Mouse (Mus musculus): ENCODE data around the gene H2afy.

H2afy gene

GRCm38 (mm10) chr13:56112496-56112895 is 23.7 kb downstream of the H2afy start:
- no peak for DNase-seq (ENCODE audit: low read depth, low spot score)

- DNase-seq (ENCODE audit: low read depth, low spot score) = no peak
Measured at GRCm38 (mm10) chr13:56111601-56112000, 24.6 kb downstream of the H2afy start.

GRCm38 (mm10) chr13:56110694-56111531 is 25.2 kb downstream of the H2afy start:
- DNase-seq (ENCODE audit: low read depth, low spot score) = no peak

GRCm38 (mm10) chr13:56109703-56110102 is 26.5 kb downstream of the H2afy start:
- no peak for DNase-seq (ENCODE audit: low read depth, low spot score)

GRCm38 (mm10) chr13:56108849-56109519 is 27.2 kb downstream of the H2afy start:
- DNase-seq (ENCODE audit: low read depth, low spot score) = no peak

GRCm38 (mm10) chr13:56104971-56105391 is 31.2 kb downstream of the H2afy start:
- DNase-seq (ENCODE audit: low read depth, low spot score) = no peak

- DNase-seq (ENCODE audit: low read depth, low spot score) = no peak
Measured at GRCm38 (mm10) chr13:56103796-56104746, 32.1 kb downstream of the H2afy start.

- no peak for DNase-seq (ENCODE audit: low read depth, low spot score)
Measured at GRCm38 (mm10) chr13:56102160-56102559, 34.0 kb downstream of the H2afy start.

GRCm38 (mm10) chr13:56095601-56096195 is 40.5 kb downstream of the H2afy start:
- no peak for DNase-seq (ENCODE audit: low read depth, low spot score)

GRCm38 (mm10) chr13:56094544-56094943 is 41.6 kb downstream of the H2afy start:
- DNase-seq (ENCODE audit: low read depth, low spot score) = no peak

- DNase-seq (ENCODE audit: low read depth, low spot score) = no peak
Measured at GRCm38 (mm10) chr13:56093680-56094079, 42.5 kb downstream of the H2afy start.

- DNase-seq (ENCODE audit: low read depth, low spot score) = no peak
Measured at GRCm38 (mm10) chr13:56092606-56093005, 43.6 kb downstream of the H2afy start.

GRCm38 (mm10) chr13:56090597-56090996 is 45.6 kb downstream of the H2afy start:
- DNase-seq (ENCODE audit: low read depth, low spot score) = no peak

- DNase-seq (ENCODE audit: low read depth, low spot score) = no peak
Measured at GRCm38 (mm10) chr13:56088602-56089001, 47.6 kb downstream of the H2afy start.

GRCm38 (mm10) chr13:56087936-56088335 is 48.2 kb downstream of the H2afy start:
- no peak for DNase-seq (ENCODE audit: low read depth, low spot score)

- DNase-seq (ENCODE audit: low read depth, low spot score) = no peak
Measured at GRCm38 (mm10) chr13:56084146-56084905, 51.8 kb downstream of the H2afy start.

- no peak for DNase-seq (ENCODE audit: low read depth, low spot score)
Measured at GRCm38 (mm10) chr13:56081656-56082055, 54.5 kb downstream of the H2afy start.

- no peak for DNase-seq (ENCODE audit: low read depth, low spot score)
Measured at GRCm38 (mm10) chr13:56079616-56080015, 56.5 kb downstream of the H2afy start.

GRCm38 (mm10) chr13:56078724-56079262 is 57.4 kb downstream of the H2afy start:
- no peak for DNase-seq (ENCODE audit: low read depth, low spot score)

- no peak for DNase-seq (ENCODE audit: low read depth, low spot score)
Measured at GRCm38 (mm10) chr13:56075930-56076329, 60.2 kb downstream of the H2afy start.

Measured in 3T3-L1 (cell line).